Mouse (Mus musculus): ENCODE data around the gene Cyp2s1.
"Not testable (repeated sequence)": the region's sequence is repeated elsewhere in the genome, so short reads cannot be mapped to it uniquely, and the experiment has no call there.

Gene Cyp2s1

GRCm38 (mm10) chr7:25811716-25812115, 5.0 kb downstream of the Cyp2s1 start:
- no peak for DNase-seq (ENCODE audit: low read depth)

- DNase-seq (ENCODE audit: low read depth), result peak; percentile 40
These were observed 10.9 kb downstream of the Cyp2s1 start for GRCm38 (mm10) chr7:25805631-25806343.

- DNase-seq (ENCODE audit: low read depth), result no peak
These were observed 11.9 kb downstream of the Cyp2s1 start for GRCm38 (mm10) chr7:25804792-25805191.

GRCm38 (mm10) chr7:25803460-25803859, 13.3 kb downstream of the Cyp2s1 start:
- no peak for DNase-seq (ENCODE audit: low read depth)

- DNase-seq (ENCODE audit: low read depth), result no peak
These were observed 14.2 kb downstream of the Cyp2s1 start for GRCm38 (mm10) chr7:25802241-25803125.

GRCm38 (mm10) chr7:25801031-25801430, 15.7 kb downstream of the Cyp2s1 start:
- no peak for DNase-seq (ENCODE audit: low read depth)

- DNase-seq (ENCODE audit: low read depth), result no peak
These were observed 17.3 kb downstream of the Cyp2s1 start for GRCm38 (mm10) chr7:25799369-25799768.

- no peak for DNase-seq (ENCODE audit: low read depth)
These were observed 18.2 kb downstream of the Cyp2s1 start for GRCm38 (mm10) chr7:25798540-25798939.

- no peak for DNase-seq (ENCODE audit: low read depth)
These were observed 21.9 kb downstream of the Cyp2s1 start for GRCm38 (mm10) chr7:25794775-25795174.

GRCm38 (mm10) chr7:25793679-25794078, 23.0 kb downstream of the Cyp2s1 start:
- DNase-seq (ENCODE audit: low read depth), result no peak

- not testable (repeated sequence) for DNase-seq (ENCODE audit: low read depth)
These were observed 23.7 kb downstream of the Cyp2s1 start for GRCm38 (mm10) chr7:25792966-25793365.

GRCm38 (mm10) chr7:25790615-25791014, 26.1 kb downstream of the Cyp2s1 start:
- DNase-seq (ENCODE audit: low read depth), result no peak

- DNase-seq (ENCODE audit: low read depth), result no peak
These were observed 27.6 kb downstream of the Cyp2s1 start for GRCm38 (mm10) chr7:25789129-25789440.

GRCm38 (mm10) chr7:25788220-25789128, 28.2 kb downstream of the Cyp2s1 start, which contains the start of gene Axl:
Gene Axl, minus strand, starts transcription at chr7:25788705.
- no peak for DNase-seq (ENCODE audit: low read depth)

GRCm38 (mm10) chr7:25787456-25788219, 29.1 kb downstream of the Cyp2s1 start:
- DNase-seq (ENCODE audit: low read depth), result no peak

GRCm38 (mm10) chr7:25786974-25787373, 29.7 kb downstream of the Cyp2s1 start:
- no peak for DNase-seq (ENCODE audit: low read depth)

- DNase-seq (ENCODE audit: low read depth), result no peak
These were observed 31.0 kb downstream of the Cyp2s1 start for GRCm38 (mm10) chr7:25785752-25786151.

- no peak for DNase-seq (ENCODE audit: low read depth)
These were observed 31.9 kb downstream of the Cyp2s1 start for GRCm38 (mm10) chr7:25784808-25785207.

GRCm38 (mm10) chr7:25783746-25784145, 33.0 kb downstream of the Cyp2s1 start:
- DNase-seq (ENCODE audit: low read depth), result no peak

- DNase-seq (ENCODE audit: low read depth), result no peak
These were observed 34.0 kb downstream of the Cyp2s1 start for GRCm38 (mm10) chr7:25782744-25783143.

GRCm38 (mm10) chr7:25781937-25782610, 34.6 kb downstream of the Cyp2s1 start:
- no peak for DNase-seq (ENCODE audit: low read depth)
